Mouse (Mus musculus) 416B (cell line): ENCODE measurements around the gene Smad3.
A peak's percentile ranks its signal among the peaks of the same experiment; 100 is the strongest.

Experiments used
- DNase-seq: peaks from one replicate; pipeline ENCODE4 v3.0.0; 2011; ENCODE audit warnings: low read depth

Smad3 gene

DNA sequence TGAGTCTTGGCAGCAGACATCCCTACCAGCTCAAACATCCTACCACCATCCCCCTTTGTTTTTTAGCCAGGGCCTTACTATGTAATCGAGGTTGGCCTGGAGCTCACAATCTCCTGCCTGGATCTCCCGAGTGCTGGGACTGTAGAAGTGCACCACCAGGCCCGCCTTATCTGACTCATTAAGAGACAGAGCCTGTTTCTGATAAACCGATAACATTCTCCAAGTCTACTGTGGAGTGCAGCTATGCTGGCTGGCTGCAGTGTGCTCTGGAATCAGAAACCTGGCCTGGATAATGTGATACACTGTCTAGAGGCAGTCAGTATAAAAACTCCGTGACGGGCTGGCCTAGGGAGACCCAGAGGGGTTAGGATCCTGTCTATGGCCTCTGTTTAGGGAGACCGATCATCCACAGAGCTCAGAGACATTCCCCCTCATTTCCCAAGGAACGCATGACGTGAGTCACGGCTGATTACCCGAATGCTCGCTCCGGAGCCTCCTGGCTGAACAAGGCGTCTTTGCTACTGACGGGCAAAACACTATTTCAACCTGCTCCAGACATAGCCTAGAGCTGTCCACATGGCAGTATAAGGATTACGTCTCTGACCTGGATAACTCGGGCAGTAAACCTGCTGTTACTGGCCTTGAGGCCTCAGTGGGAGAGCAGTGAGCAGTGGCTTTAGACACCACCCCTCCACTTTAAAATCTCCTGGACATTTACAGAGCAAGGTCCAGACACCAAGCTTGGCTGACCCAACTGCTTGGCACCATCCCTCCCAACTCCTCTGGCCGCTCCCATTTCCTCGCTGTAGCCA, 11.8 kb downstream of the Smad3 start:
- peak; percentile 38 for DNase-seq

DNA sequence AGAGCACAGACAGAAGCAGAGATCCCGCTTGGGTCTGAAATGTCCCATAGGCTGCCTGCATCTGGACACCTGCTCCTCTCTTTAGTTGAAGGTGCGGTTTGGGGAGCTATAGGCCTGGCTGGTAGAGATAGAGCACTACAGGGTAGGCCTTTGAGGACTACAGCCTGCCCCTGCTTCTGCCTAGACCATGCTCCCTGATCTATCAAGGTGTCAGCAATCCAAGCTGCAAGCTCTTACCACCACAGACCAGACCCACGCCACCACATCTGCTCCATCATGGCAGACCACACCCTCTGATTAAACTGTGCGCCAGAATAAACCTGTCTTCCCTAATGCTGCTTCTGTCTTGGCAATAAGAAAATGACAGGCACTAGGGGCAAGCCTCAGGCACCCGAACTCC, 13.2 kb downstream of the Smad3 start:
- no peak for DNase-seq

DNA sequence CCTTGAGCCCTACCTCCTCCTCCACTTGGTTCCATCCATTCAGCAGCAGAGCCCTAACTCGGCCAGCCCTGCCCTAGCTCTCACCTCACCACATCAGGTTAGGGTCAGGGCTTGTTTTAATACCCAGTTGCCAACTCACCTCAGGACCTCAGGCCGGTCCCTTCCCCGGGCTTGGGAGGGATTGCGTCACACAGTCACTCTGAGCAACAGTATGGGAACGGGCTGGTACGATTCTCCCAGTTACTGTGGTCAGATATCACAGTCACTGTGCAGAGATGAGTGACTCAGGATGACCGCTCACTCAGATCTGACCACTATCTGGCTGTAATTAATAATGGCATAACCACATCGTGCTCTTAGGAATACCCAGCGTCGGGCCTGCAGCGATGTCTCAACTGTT, 14.0 kb downstream of the Smad3 start:
- peak; percentile 96 for DNase-seq

DNA sequence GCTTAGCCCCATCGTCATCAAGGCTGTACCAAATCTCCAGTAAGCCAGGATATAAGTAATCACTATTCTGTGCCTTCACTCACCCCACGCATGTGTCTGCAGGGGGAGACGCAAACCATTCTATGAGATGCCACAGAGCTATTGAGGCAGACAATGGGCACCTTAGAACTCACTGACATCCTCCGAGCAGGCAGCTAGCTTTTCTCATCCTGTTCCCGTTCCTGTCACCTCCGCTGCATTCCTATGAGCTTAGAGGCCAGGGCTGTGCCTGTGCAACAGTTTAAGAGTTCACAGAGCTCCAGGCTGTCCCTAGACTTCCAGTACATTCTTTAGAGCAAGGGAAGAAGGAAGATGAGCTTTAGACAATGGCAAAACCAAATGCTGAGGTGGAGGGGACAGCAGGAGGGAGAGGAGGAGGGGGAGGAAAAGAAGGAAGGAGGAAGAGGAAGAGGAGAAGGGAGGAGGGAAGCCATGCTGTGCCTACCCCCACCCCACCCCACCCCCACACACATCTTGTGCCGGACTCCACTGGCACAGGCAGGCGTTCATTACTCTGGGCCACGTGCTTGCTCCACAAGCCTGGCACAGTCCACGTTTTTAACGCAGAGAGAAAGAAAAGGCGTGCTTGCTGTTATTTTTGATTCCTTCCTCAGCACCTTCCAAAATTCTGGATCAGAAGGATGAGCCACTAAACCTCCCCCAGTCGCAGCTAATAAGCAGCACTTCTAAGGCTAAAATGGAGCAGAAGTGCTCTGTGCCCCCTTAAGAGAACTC, 14.7 kb downstream of the Smad3 start:
- no peak for DNase-seq

DNA sequence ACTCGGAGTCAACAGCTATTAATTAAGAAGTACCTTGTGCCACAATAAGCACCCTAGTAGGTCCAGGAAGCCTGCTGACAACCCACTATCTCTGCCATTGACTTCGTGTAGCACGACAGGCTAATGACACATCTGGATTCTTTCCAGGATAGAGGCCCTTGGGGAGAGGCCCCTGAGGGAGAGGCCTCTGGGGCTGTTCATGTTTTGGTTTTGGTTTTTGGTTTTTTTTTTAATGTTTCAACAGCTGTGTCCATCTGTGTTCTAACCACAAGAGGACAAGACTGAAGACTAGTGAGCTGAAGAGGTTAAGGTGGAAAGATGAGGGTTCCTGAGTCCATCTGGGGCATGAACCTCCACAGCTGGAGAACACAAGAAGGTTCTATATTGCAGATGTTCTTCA, 15.5 kb downstream of the Smad3 start:
- peak; percentile 56 for DNase-seq

DNA sequence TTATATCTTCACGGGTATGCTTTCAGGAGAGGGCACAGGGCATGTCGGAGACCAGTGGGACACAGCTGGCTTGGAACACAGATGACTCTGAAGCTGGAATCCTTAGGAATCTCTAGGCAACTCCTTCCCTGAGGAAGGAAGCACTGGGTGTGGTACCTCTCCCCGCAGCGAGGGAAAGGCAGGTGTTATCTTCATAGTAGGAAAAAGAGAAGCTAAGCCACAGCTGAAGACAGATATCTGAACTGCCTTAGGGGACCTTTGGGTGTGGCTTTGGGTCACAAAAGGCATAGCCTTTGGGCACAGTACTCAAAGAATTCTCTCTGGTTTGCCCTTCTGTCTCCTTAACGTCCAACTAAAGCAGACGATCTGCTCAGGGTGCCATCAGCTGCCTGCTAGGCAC, 16.0 kb downstream of the Smad3 start:
- no peak for DNase-seq

DNA sequence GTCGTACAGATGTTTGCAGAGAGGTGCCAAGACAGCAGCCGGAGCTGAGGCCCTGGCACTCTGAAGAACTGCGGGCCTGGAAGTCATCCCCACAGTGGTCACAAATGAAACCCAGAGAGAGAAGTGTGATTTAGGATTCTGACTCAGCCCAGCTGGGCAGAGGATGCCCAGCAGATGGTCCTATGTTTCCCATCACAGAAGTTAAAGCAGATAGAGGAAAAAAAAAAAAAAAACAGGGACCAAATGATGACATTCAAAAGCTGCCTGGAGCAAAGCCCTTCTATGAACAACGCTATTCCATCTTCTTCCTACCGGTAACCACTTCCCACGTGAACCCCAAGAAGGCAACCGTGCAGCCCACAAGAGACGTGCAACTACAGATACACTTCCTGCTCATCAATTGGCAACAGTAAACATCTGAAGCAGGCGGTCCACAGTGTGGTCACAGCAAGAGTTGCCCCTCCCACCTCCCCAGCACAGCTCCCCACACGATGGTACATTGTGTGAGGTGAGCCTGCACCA, 17.4 kb downstream of the Smad3 start:
- peak; percentile 62 for DNase-seq

DNA sequence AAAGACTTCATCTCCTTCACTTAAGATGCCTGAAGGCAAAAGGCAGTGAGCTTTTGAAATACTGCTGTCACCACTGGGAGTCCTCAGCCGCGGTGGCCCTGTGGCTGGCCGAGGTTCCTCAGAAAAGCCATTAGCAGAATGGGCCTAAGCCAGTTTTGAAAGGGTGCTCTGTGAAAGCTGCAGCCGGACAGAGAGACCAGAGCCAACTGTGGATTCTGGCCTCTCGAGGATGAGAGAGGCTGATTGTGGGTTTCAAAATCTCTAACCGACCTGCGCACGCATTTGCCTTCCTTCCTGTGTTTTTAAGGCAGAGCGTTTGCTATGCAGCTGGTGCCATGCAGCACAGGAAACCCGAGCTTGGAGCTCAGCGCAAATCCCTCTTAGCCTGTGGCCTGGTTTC, 19.0 kb downstream of the Smad3 start:
- peak; percentile 84 for DNase-seq

DNA sequence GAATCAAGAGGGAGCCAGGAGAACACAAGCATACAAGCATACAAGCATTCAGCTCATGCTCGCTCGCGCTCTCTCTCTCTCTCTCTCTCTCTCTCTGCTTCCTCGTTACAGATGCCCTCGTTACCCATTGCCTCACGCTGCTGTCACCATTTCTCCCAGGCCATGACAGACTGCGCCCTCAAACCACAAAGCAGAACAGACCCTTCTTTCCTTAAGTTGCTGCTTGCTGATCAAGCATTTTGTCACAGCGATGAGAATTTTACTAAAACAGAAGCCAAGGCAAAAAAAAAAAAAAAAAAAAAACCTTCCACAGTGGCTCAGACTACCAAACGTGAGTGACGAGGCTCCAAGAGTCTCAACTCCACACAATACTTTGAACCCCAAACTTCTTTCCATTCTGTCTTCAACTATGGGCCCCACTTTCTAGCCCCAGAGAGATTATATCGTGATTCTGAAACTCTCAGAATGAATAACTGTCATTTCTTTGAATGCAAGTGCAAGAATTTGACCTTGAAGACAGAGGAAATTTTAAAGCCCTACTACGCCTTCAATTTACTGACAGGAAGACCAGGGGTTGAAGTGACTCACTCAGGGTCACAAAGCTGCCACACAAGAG, 19.6 kb downstream of the Smad3 start:
- peak; percentile 87 for DNase-seq

DNA sequence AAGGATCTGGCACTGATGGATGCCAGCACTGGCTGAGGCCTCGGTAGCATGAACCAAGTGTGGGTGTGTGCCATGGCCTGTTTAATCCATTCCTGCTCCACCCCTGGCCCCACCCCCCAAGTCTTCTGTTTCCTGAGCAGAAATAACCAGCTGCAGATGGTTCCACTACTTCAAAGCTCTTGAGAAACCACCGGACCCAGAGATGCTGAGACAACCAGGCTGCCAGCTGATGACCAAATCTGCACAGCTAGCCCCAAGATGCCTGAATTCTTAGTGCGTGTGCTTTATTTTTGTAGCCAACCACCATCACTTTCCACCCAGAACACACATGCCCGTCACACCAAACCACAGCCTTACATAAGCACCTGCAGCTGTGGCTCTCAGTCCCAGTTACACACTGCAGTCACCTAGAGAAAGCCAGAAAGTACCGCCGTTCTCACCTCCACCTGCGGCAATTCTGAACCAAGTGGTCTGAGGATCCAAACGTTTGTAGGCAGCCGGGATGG, 20.3 kb downstream of the Smad3 start:
- DNase-seq = peak; percentile 92

DNA sequence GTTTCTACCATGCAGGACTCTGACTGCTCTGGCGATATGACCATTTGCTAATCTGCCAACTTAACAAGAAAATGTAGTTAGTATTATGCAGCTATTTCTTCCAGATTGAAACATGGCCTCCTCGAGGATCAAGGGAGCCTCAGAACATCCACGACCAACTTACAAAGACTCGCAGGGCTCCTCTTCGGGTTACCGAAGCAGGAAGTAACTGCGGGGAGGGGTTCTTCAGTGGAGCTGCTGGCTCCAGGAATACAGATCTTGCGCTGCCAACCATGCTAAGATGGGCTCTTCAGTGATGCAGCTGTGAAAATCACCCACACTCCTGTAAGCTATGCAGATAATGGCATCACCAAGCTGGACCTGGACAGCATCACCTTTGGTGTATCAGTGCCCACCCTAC, 23.5 kb downstream of the Smad3 start:
- DNase-seq = no peak

DNA sequence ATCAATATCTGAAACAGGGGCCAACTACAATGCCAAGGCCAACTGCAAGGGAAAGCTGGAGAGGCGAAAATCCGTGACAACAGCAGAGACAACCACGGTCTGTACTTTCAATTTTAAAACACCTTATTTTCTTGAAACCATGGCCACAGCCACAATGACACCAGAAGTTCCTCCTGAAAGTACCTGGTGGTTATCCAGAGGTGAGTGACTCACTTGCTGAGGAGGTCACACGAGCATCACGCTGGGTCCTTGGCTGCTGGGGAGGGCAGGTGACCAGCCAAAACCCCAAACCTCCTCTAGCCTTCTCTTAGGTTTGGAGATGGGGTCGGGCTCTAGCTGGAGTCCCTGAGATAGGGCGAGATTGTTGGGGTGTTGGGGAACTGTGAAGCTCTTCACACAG, 25.1 kb downstream of the Smad3 start:
- DNase-seq = no peak

DNA sequence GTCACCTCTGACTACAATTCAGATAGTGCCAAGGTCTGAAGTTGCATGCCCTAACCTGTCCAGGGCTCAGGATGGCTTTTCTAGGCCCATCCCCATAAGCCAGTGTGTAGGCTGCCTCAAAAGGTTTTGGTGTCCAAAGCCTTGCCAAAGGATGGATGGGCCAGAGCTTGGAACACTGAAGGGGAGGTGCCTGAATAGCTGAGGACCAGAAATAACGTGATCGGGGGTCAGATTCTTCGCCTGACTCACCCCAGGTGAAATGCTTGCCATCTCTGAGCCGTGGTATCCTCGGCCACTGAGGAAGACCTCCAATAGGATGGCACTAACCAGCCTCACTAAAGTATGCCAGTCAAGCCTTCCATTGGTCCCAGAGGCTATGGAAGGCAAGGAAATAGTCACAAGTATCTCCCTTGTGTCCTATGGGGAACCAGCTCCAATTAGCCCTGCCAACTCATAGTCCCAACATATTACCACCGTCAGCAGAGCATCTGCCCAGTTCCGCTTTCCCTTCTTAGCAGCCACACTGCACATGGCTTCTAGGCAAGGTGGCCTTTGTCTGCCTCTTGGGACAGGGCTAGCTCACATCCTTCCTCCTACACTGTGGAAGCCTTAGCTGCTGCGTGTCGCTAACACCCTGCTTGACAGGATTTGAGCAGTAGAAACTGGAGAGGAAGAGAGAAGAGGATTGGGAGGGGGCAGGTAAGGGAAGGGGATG, 26.5 kb downstream of the Smad3 start:
- DNase-seq = no peak

DNA sequence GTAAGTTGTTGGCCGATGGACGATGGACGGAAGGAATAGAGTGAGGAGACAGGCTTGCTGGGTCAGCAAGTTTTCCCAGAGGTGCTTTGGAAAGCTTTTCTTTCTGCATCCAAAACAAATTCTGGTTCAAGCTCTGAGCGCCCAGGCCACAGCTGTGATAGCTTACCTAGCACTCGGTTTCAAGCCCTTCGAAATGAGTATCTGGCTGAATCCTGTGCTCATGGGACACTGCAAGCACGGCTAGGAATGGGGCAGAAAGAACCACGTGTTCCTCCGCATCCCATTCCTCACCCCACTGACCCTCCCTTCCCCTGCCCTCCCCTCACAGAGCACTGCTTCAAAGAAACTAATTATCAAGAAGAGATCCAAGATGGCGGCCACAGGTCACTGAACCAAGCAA, 28.8 kb downstream of the Smad3 start:
- DNase-seq = no peak

DNA sequence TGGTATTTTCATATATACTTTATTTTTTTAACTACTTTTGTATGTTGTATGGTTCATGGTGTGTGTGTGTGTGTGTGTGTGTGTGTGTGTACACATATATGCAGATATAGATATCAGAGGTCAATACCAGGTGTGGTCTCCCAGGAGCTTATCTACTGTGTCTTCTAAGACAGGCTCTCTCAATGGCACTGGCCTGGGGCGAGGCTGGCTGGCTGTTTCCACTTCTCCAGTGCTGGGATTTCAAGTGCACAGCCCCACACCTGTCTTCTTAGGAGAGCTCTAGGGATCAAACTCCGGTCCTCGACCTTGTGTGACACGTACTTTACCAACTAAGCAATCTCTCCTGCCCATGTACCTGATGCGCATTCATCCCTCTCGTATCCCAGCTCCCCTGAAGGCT, 30.7 kb downstream of the Smad3 start:
- DNase-seq = no peak

DNA sequence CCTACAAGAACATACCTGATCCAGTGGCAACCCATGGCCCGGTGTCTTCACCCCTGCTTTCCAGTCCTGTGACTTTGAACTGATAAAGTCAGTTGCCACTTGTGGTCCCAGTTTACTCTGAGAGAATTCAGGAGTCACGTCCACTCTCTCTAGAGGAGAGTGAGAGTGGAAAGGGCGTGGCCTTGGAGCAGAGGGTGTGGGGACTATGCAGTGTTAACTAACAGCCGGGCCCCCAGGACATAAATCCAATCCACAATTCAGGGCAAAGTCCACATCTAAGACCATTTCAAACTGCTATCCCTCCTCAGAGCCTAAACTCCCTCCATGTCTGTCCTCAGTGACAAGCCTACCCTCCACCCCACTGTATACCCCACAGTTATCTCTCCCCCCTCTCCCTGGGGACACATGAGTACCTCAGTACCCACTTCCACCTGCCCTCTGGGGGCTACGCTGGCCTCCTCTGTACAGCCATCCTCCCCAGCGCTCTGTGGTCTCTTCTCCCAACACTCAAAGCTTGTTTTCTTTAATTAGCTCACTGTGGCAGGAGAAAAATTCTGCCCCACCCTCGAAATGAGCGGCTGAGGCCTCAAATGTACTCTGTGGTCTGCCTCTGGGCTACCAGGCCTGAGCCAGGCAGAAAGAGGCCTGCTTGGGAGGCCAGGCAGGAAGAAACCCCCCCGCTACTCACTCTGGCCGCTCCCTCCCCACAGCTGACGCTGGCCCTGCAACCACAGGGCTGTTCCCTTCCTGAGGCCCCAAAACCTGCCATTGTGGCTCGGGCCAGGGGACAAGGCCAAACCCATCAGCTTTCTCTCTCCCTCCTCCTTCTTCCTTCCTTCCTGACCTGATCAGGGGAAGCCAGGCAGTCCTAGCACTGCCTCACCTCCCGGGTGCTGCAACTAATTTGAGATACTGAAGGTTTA, 31.4 kb downstream of the Smad3 start:
- DNase-seq = peak; percentile 96

DNA sequence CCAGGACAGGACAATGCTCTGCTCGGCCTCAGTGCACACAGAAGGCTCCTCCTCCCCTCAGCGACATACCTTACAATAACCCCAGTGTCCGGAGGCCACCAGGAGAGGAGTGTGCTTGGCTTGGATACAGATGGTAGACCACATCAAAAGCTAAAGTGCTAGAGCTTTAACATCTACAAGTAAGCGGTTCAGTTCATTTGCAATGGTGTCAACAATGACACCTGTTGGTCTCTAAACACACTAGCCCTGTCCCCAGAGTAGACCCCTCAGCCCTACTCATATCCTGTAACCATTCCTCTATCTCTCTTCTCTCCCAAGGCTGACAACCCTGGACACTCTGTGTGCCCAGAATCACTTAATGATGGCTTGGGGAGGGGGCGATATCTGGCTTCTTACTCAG, 33.0 kb downstream of the Smad3 start:
- DNase-seq = no peak

DNA sequence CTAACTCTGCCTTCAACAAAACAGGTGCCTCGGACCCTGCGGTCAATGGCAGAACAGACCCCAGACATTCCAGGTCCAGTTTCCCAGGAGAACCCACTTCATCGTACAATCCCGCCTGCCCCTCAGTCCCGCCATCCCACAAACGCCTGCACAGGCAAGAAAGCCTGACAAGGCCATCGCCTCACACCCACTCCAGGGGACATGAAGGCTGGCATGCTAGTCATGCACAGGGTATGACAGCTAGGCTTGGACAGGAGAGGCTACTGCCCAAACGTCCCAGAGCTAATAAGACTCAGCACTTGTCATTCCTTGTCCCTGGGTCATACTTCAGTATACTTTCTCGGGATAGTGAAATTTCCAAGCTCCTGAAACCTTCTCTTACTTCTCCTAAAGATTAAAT, 34.9 kb downstream of the Smad3 start:
- no peak for DNase-seq

DNA sequence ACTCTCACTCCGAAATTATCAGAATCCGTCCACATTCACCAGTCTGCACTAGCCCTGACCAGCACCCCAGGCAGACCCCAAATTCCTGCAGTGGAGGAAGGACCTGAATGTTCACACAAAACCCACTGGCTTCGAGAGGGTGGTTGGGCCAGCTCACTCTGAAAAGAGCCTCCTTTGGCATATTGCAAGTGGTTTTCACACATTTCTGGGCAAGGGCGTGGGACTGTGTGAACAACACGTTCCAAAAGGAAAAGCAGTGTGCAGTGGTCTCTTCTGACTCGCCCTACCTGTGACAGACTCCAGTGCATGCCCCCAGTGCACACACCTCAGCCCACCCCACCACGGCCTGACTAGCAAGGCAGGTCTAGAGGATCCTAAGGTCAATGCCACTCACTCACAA, 35.4 kb downstream of the Smad3 start:
- no peak for DNase-seq

DNA sequence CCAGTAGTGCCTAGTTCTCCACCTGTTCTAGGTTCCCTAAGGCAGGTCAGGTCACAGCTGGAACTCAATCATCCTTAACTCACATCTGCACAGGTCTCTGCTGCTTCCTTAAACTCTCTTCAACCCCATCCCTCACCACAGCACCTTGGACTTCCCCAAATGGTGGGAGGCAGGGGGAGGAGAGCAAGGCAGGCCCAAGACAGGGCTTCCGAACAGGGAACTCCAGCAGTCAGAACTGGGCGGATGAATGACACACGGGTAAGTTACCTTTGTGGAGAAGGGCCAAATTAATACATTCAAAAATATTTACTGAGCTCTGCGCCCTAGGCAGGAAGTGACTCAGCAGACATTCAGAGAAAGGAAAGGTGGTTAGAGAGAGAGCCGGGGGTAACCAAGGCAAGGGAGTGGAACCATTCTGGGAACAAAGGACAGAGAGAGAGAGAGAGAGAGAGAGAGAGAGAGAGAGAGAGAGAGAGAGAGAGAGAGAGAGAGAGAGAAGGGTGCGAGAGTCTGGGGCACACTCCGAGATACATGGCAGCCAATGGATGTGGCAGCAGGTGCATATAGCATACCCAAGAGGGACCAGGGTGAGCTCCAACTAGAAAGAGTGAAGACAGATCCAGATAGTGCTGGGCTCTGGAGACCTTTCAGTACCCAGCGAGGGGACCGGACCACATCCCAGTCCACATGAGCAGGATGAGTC, 36.1 kb downstream of the Smad3 start:
- peak; percentile 92 for DNase-seq
